Mouse (Mus musculus): ENCODE results near the gene Coq9.
"Not testable (repeated sequence)": the region's sequence is repeated elsewhere in the genome, so short reads cannot be mapped to it uniquely, and the experiment has no call there.

Gene Coq9

DNA sequence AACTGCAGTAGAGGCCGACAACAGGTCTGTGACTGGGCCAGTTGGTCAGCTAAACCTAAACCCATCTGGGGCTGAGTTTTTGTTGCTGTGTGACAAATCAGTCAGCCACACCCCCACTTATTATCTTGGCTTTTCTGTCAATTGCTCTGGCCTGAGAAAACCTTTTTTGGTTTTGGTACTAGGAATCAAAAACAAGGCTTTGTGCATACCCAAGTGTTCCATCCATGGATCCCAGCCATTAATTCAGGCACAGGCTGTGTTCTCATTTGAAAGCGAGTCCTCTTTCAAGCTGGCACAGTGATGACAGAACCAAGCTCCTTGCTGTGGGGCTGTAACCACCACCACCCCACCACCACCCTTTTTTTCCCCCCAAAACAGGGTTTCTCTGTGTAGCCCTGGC, 16.7 kb upstream of the Coq9 start:
- no peak for DNase-seq (ENCODE audit: low spot score in 2 of 2)

DNA sequence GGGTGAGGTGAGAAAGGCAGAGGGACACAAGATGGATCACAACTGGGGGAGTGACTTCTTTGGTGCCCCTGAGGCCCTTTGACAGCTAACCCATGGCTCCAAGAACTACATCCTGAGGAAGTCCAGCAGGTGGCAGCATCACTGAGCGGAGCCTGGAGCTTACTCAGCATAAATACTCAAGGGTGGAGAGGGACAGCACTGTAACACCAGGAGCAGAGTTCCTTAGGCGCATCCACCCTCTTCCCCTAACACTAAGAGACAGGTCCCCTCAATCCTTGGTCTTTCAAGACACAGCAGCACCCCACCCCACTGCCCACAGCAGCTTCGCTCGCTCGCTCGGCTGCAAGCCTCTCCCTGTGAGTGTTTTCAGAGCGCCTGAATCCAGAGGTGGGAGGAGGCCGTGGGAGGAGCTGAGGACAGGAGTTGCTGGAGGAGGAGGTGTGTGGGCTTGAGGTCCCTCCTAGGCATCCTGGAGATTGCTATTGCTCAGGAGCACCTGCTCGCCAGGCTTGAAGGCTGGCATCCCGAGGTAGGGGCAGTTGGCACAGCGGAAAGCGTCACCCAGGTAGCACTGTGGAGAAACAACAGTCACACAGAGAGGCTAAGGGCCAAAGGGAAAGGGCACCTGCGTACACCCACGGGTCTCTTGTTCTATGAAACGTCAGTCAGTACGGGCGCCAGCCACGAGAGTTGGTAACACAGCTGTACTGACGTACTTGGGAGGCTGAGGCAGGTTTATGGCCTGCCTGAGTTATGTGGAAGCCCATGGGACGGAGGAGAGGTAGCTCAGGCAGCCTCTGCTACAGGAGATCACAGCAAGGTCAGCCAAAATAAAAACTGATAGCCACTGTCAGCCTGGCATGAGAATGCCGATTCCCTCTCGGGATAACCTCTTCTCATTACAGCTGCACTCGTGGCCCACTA, 15.2 kb upstream of the Coq9 start:
- DNase-seq (ENCODE audit: low spot score in 2 of 2): peak; percentile 61 to 69

- DNase-seq (ENCODE audit: low spot score in 2 of 2): no peak
Measured at GRCm38 (mm10) chr8:94825170-94825569, 13.0 kb upstream of the Coq9 start.

DNA sequence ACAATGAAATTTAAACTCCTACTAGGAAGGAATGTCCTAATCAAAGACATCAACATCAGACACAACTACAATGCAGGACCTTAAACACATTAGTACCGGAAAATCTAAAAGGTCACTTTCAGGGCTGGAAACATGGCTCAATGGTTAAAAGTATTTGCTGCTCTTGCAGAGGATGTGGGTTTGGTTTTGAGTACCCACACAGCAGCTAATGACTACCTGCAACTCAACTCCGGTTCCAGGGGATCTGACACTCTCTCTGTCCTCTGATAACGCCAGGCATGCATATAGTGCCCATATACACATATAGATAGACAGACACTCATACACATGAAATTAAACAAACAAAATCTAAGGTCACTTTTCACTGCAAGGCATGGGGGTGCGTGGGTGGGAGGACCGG, 11.9 kb upstream of the Coq9 start:
- no peak for DNase-seq (ENCODE audit: low spot score in 2 of 2)

DNA sequence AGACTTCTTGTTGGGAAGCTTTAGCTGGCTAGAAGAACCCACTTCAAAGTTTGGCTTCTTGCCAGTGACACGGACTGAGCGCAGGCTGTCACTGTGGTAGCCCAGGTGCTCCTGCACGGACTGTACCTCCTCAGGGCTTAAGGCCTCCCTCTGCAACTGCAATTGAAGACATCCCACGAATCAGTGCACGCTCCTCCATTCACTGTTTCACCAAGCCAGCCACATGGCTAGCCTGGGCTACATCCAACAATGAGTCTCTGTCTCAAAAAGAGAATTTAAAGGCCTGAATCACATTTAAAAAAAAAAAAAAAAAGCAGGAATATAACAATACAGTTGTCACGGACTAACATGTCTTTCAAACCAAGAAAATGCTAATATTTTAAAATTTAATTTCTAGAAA, 9.8 kb upstream of the Coq9 start:
- DNase-seq (ENCODE audit: low spot score in 2 of 2): no peak

DNA sequence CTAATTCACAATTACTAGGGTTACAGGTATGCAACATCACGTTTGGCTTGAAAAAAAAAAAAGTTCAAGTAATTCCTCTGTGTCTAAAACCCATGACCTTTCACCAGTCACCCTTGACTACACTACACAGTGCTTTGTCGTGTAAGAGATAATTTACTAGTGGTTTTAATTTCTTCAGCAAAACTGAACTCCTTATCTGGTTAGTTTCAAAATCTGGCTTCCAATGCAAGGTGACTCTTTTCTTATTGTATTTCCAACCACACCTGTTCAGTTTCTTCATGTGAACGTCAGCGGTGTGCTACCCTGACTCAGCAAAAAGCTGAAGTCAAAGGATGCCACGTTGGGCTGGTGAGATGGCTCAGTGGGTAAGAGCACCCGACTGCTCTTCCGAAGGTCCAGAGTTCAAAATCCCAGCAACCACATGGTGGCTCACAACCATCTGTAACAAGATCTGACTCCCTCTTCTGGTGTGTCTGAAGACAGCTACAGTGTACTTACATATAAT, 4.2 kb upstream of the Coq9 start:
- not testable (repeated sequence) for DNase-seq (ENCODE audit: low spot score in 2 of 2)

DNA sequence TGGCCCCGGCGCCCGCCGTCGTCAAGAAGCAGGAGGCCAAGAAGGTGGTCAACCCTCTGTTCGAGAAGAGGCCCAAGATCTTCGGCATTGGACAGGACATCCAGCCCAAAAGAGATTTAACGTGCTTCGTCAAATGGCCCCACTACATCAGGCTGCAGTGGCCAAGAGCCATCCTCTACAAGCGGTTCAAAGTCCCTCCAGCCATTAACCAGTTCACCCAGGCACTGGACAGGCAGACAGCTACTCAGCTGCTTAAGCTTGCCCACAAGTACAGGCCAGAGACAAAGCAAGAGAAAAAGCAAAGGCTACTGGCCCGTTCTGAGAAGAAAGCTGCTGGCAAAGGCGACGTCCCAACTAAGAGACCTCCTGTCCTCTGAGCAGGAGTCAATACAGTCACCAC, 2.4 kb upstream of the Coq9 start:
- not testable (repeated sequence) for DNase-seq (ENCODE audit: low spot score in 2 of 2)

DNA sequence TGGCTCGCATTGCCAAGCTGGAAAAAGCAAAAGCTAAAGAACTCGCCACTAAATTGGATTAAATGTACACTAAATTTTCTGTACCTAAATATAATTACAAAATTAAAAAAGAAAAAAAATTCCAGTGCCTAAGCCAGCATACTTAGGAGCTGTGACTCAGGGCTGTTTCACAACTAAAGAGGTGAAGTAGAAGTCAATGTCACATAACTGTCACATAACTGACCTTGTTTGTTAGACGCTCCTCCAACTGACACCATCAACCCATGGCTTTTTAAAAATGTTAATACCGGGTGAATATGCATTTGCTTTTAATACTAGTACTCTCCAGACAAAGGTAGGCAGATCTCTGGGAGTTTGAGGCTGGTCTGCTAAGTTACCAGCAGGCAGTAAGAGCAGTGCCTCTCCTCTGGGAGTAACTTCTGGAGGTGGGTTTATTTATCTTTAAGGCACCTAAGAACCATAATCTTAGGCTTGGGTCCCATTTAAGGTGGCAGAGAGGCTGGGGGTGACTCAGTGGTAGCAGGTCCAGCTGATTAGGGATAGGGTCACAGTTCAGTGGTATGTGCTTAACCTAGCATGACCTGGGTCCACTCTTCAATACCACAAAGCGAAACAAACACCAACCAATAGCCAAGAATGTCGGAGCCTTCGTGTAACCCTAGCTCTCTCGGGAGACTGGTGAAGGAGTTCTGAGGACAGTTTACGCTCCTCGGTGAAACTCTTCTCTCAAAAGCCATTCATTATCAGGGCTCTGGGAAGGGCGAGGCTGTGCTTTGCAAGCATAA, 1.5 kb upstream of the Coq9 start:
- no peak for DNase-seq (ENCODE audit: low spot score in 2 of 2)

DNA sequence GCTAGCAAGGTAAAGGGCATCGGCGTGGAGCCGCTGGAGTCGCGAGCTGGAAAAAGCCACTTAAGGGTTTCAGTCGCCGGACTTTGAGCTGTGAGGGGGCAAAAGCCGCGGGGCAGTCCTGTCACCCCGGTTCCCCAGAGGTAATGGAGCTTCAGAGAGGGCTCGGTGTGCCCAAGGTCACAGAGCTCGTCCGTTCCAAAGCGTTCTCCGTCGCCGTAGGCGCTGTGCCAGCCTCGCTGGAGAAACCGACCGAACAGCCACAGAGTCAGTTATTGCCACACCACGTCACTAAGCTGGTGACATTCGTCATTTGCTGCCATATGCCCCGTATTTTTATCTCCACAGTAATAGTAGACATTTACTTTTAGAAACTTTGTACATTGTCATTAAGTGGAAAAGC, 479 bp downstream of the Coq9 start:
- DNase-seq (ENCODE audit: low spot score in 2 of 2): peak; percentile 68 to 86

GRCm38 (mm10) chr8:94841183-94841582, 3.1 kb downstream of the Coq9 start:
- DNase-seq (ENCODE audit: low spot score in 2 of 2): no peak

GRCm38 (mm10) chr8:94850049-94850448, 11.9 kb downstream of the Coq9 start:
- peak in 1 of 2 experiments; percentile 52 for DNase-seq (ENCODE audit: low spot score in 2 of 2)

GRCm38 (mm10) chr8:94854761-94855160, 16.6 kb downstream of the Coq9 start:
- DNase-seq (ENCODE audit: low spot score in 2 of 2): not testable (repeated sequence)

DNA sequence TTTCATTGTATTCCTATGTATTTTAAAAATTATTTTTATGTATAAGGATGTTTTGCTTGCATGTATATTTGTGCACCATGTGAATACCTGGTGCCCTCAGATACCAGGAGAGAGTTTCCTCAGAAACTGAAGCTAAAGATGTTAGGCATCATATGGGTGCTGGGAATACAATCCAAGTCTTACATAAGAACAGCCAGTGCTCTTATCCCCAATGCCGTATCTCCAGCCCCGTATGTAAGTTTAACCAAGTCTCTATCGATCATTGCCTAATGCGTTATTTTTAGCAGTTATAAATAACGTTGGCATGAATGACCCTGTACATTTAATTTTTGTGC, 18.9 kb downstream of the Coq9 start:
- DNase-seq (ENCODE audit: low spot score in 2 of 2): no peak

DNA sequence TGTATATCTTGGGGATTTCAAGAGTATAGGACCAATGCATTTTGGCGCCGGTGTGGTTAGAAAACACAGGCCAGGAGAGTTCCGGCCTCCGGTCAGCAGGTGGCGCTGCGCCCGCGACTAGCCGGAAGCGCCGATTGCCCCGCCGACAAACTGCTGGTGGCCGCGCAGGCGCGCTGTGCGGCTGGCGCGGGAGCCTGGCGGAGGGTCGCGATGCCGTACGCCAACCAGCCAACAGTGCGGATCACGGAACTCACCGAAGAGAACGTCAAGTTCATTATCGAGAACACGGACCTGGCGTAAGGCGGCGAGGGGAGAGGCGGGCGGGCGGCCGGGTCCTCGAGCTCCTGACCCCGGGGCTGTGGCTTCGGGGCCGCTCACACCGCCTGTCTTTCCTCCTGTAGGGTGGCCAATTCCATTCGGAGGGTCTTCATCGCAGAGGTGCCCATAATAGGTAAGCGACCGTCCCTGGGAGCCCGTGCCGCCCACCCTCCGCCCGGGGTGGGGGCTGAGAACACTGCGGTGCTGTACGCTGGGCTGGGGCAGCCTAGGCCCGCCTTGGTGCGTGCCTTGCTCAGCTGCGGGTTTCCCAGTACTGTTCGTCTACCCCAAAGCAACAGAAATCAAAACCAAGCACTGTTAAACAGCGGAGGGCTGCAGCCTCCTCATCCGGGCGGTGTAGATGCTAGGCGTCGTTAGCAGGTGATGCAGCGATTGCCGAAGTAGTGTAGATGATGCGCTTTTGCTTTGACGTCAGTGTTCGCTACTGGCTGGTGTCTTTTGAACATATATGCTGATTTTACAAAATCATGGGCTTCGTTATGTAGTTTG, 19.4 kb downstream of the Coq9 start, which contains the start of gene Polr2c:
Gene Polr2c (plus strand): TSS at position 105 of the 828 bp plus-strand sequence.
- DNase-seq (ENCODE audit: low spot score in 2 of 2): peak; percentile 93 to 99

DNA sequence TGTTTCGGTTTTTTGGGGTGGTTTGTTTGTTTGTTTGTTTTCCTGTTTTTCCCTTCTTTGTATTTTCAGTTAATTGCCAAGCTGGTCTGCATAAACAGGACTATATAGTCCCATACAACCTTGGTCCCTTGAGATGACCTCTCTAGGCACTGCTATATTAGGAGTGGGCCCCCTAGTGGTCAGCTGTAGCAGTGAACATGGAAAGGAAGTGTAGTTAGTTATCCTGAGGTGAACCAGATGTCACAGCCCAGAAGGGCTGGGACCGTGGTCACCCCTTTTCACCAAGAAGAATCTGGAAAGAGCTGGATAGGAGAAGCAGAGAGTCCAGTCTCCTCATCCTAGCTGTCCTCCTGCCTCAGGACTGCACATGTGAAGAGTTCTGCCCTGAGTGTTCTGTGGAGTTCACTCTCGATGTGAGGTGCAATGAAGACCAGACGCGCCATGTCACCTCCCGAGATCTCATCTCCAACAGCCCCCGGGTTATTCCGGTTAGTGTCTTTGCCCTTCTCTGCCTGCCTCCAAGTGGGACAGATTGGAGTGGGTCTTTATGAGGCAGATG, 23.3 kb downstream of the Coq9 start:
- DNase-seq (ENCODE audit: low spot score in 2 of 2): peak; percentile 79 to 91

DNA sequence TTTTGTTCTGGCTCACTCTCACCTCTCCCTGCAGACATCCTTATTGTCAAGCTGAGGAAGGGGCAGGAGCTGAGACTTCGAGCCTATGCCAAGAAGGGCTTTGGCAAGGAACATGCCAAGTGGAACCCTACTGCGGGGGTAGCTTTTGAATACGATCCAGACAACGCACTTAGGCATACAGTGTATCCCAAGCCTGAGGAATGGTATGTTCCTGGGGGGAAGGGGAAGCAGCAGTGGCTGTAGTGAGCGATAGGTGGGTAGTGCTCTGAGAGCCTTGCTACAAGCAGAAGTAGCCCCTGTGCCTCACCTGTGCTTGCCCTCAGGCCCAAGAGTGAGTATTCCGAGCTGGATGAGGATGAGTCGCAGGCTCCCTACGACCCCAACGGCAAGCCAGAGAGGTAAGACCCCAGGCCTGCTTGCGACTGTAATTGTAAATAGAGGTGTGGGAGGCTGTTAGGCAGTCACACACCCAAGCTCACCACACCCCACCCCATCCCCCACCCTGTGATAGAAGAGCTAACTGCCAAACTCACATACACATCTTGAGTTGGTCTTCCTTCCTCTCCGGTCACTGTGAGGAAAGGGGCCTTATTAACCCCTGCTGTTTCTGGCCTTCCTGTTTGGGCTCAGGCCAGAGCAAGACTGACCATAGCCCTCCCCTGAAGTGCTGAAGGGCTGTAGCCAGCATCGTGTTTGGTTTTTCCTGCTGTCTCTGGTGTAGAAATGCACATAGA, 24.5 kb downstream of the Coq9 start:
- no peak for DNase-seq (ENCODE audit: low spot score in 2 of 2)

- DNase-seq (ENCODE audit: low spot score in 2 of 2): no peak
Measured at GRCm38 (mm10) chr8:94863897-94864673, 26.0 kb downstream of the Coq9 start.

DNA sequence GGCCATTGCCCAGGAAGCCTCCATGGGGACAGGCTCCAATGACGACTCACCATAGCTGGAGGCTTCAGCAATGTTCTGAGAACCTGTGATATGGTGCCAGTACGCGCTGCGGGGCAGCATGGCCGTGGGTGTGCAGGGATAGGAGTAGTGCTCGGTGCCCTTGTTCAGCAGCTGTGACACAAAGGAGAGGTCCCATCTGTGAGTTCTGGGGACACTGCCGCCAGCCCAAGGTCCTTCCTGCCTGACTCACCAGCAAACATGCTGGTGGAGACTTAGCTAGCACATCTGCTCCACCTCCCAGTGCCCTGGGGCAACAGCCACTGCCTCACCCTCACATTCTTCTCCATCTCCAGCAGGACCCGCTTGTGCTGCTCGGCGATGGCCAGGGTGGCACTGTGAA, 27.2 kb downstream of the Coq9 start:
- no peak for DNase-seq (ENCODE audit: low spot score in 2 of 2)

DNA sequence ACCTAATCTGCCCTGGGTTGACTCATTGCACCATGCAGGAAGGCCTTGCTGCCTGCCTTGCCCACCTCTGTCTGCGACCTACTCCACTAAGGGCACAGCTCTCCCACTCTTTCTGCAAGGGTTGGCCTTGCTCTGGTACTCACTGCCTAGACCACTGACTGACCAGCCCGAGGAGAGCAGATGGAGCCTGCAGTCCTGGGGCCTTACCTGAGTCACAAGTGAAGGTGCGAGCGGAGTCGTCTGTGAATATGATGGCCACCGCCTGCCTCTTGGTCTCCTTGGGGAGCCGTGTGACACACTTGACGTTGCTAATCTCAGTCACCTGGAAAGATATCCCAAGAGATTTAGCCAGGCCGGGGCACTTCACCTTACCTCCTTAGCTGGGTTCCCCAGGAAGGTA, 28.8 kb downstream of the Coq9 start:
- DNase-seq (ENCODE audit: low spot score in 2 of 2): no peak

- no peak for DNase-seq (ENCODE audit: low spot score in 2 of 2)
Measured at GRCm38 (mm10) chr8:94869146-94869545, 31.0 kb downstream of the Coq9 start.
